Mouse (Mus musculus): ENCODE data around the gene Cacna2d2. TPM values are rescaled to one million over a fixed set of nuclear protein-coding genes. Genes with fewer than 3 reads are reported as not detected.

Gene Cacna2d2
- polyA plus RNA-seq, 1 experiment from 2014 or later, result 9.3 TPM

GRCm38 (mm10) chr9:107462907-107463306 lies 63.5 kb downstream of the Cacna2d2 start:
- Histone ChIP-seq H3K9ac (ENCODE audit: low read depth, low read length) (no peak overlapping the region), H3K4me2 (ENCODE audit: low read length) (no peak overlapping the region), H3K36me3 (ENCODE audit: control insufficient read depth, insufficient read depth, low read length) (no peaks in the 10 kb centered on the region), H3K4me3 (ENCODE audit: low read depth, low read length) (no peak overlapping the region), H3K4me1 (ENCODE audit: control insufficient read depth, insufficient read depth, low read length) (peaks cover 36% of the 10 kb centered on the region), H3K27me3 (ENCODE audit: control insufficient read depth, insufficient read depth, low read depth, low read length) (no peaks in the 10 kb centered on the region), H3K27ac (ENCODE audit: low read length) (peak overlapping the region; percentile 47), H3K9me3 (replicated peaks; ENCODE audit: control insufficient read depth, low read length, poor library complexity, severe bottlenecking) (no peaks in the 10 kb centered on the region)
- 89% methylated on average over 5 of the region's 5 CpGs for WGBS
- no peak for ATAC-seq

GRCm38 (mm10) chr9:107463509-107463908 lies 64.1 kb downstream of the Cacna2d2 start:
- Histone ChIP-seq H3K4me3 (ENCODE audit: low read depth, low read length) (no peak overlapping the region), H3K36me3 (ENCODE audit: control insufficient read depth, insufficient read depth, low read length) (no peaks in the 10 kb centered on the region), H3K27ac (ENCODE audit: low read length) (peak overlapping the region; percentile 82), H3K4me1 (ENCODE audit: control insufficient read depth, insufficient read depth, low read length) (peaks cover 36% of the 10 kb centered on the region), H3K4me2 (ENCODE audit: low read length) (no peak overlapping the region), H3K27me3 (ENCODE audit: control insufficient read depth, insufficient read depth, low read depth, low read length) (no peaks in the 10 kb centered on the region), H3K9ac (ENCODE audit: low read depth, low read length) (no peak overlapping the region), H3K9me3 (replicated peaks; ENCODE audit: control insufficient read depth, low read length, poor library complexity, severe bottlenecking) (no peaks in the 10 kb centered on the region)
- WGBS, result 8% methylated on average over 7 of the region's 7 CpGs
- ATAC-seq, result peak; percentile 78

- Histone ChIP-seq H3K4me1 (ENCODE audit: control insufficient read depth, insufficient read depth, low read length) (peaks cover 36% of the 10 kb centered on the region), H3K4me3 (ENCODE audit: low read depth, low read length) (no peak overlapping the region), H3K9me3 (replicated peaks; ENCODE audit: control insufficient read depth, low read length, poor library complexity, severe bottlenecking) (no peaks in the 10 kb centered on the region), H3K36me3 (ENCODE audit: control insufficient read depth, insufficient read depth, low read length) (no peaks in the 10 kb centered on the region), H3K27me3 (ENCODE audit: control insufficient read depth, insufficient read depth, low read depth, low read length) (no peaks in the 10 kb centered on the region), H3K4me2 (ENCODE audit: low read length) (peak overlapping the region; percentile 12; the same call in 1 of the 2 replicates), H3K9ac (ENCODE audit: low read depth, low read length) (peak overlapping the region; percentile 45; the same call in 1 of the 2 replicates), H3K27ac (ENCODE audit: low read length) (peak overlapping the region; percentile 82)
- peak; percentile 40; the same call in 1 of the 2 replicates for ATAC-seq
- 20% methylated on average over 9 of the region's 9 CpGs for WGBS
These were observed 64.7 kb downstream of the Cacna2d2 start for GRCm38 (mm10) chr9:107464130-107464529.

- Histone ChIP-seq H3K4me2 (ENCODE audit: low read length) (no peak overlapping the region), H3K9me3 (replicated peaks; ENCODE audit: control insufficient read depth, low read length, poor library complexity, severe bottlenecking) (no peaks in the 10 kb centered on the region), H3K4me3 (ENCODE audit: low read depth, low read length) (no peak overlapping the region), H3K27ac (ENCODE audit: low read length) (no peak overlapping the region), H3K27me3 (ENCODE audit: control insufficient read depth, insufficient read depth, low read depth, low read length) (no peaks in the 10 kb centered on the region), H3K9ac (ENCODE audit: low read depth, low read length) (no peak overlapping the region), H3K36me3 (ENCODE audit: control insufficient read depth, insufficient read depth, low read length) (no peaks in the 10 kb centered on the region), H3K4me1 (ENCODE audit: control insufficient read depth, insufficient read depth, low read length) (peaks cover 42% of the 10 kb centered on the region)
- WGBS, result 20% methylated on average over 6 of the region's 6 CpGs
- ATAC-seq, result no peak
These were observed 66.2 kb downstream of the Cacna2d2 start for GRCm38 (mm10) chr9:107465657-107466056.

GRCm38 (mm10) chr9:107469213-107469795 lies 69.9 kb downstream of the Cacna2d2 start:
- Histone ChIP-seq H3K27me3 (ENCODE audit: control insufficient read depth, insufficient read depth, low read depth, low read length) (no peaks in the 10 kb centered on the region), H3K9ac (ENCODE audit: low read depth, low read length) (no peak overlapping the region), H3K36me3 (ENCODE audit: control insufficient read depth, insufficient read depth, low read length) (no peaks in the 10 kb centered on the region), H3K9me3 (replicated peaks; ENCODE audit: control insufficient read depth, low read length, poor library complexity, severe bottlenecking) (no peaks in the 10 kb centered on the region), H3K4me3 (ENCODE audit: low read depth, low read length) (no peak overlapping the region), H3K27ac (ENCODE audit: low read length) (no peak overlapping the region), H3K4me1 (ENCODE audit: control insufficient read depth, insufficient read depth, low read length) (peaks cover 25% of the 10 kb centered on the region), H3K4me2 (ENCODE audit: low read length) (no peak overlapping the region)
- ATAC-seq, result no peak
- 37% methylated on average over 13 of the region's 13 CpGs for WGBS

GRCm38 (mm10) chr9:107470427-107470826 lies 71.0 kb downstream of the Cacna2d2 start:
- WGBS, result 45% methylated on average over 15 of the region's 15 CpGs
- H3K4me2 ChIP-seq (ENCODE audit: low read length), result no peak overlapping the region
- 0 out of 2 replicates have a peak overlapping the region, but pooled peaks have one; percentile 14 for H3K27ac ChIP-seq (ENCODE audit: low read length)
- no peaks in the 10 kb centered on the region for H3K27me3 ChIP-seq (ENCODE audit: control insufficient read depth, insufficient read depth, low read depth, low read length)
- H3K4me1 ChIP-seq (ENCODE audit: control insufficient read depth, insufficient read depth, low read length), result peaks cover 15% of the 10 kb centered on the region
- no peak overlapping the region for H3K9ac ChIP-seq (ENCODE audit: low read depth, low read length)
- H3K36me3 ChIP-seq (ENCODE audit: control insufficient read depth, insufficient read depth, low read length), result no peaks in the 10 kb centered on the region
- H3K9me3 ChIP-seq (replicated peaks; ENCODE audit: control insufficient read depth, low read length, poor library complexity, severe bottlenecking), result no peaks in the 10 kb centered on the region
- no peak for ATAC-seq
- no peak overlapping the region for H3K4me3 ChIP-seq (ENCODE audit: low read depth, low read length)

GRCm38 (mm10) chr9:107474016-107474415 lies 74.6 kb downstream of the Cacna2d2 start:
- Histone ChIP-seq H3K4me3 (ENCODE audit: low read depth, low read length) (no peak overlapping the region), H3K9me3 (replicated peaks; ENCODE audit: control insufficient read depth, low read length, poor library complexity, severe bottlenecking) (no peaks in the 10 kb centered on the region), H3K4me2 (ENCODE audit: low read length) (no peak overlapping the region), H3K9ac (ENCODE audit: low read depth, low read length) (no peak overlapping the region), H3K4me1 (ENCODE audit: control insufficient read depth, insufficient read depth, low read length) (peaks cover 12% of the 10 kb centered on the region), H3K27me3 (ENCODE audit: control insufficient read depth, insufficient read depth, low read depth, low read length) (no peaks in the 10 kb centered on the region), H3K27ac (ENCODE audit: low read length) (no peak overlapping the region), H3K36me3 (ENCODE audit: control insufficient read depth, insufficient read depth, low read length) (no peaks in the 10 kb centered on the region)
- ATAC-seq, result no peak
- WGBS, result 86% methylated on average over 1 of the region's 1 CpGs

GRCm38 (mm10) chr9:107478979-107479378 lies 79.6 kb downstream of the Cacna2d2 start:
- Histone ChIP-seq H3K9ac (ENCODE audit: low read depth, low read length) (peak overlapping the region; percentile 45), H3K4me3 (ENCODE audit: low read depth, low read length) (no peak overlapping the region), H3K4me2 (ENCODE audit: low read length) (no peak overlapping the region), H3K9me3 (replicated peaks; ENCODE audit: control insufficient read depth, low read length, poor library complexity, severe bottlenecking) (no peaks in the 10 kb centered on the region), H3K27me3 (ENCODE audit: control insufficient read depth, insufficient read depth, low read depth, low read length) (no peaks in the 10 kb centered on the region), H3K27ac (ENCODE audit: low read length) (peak overlapping the region; percentile 75), H3K4me1 (ENCODE audit: control insufficient read depth, insufficient read depth, low read length) (peaks cover 30% of the 10 kb centered on the region), H3K36me3 (ENCODE audit: control insufficient read depth, insufficient read depth, low read length) (no peaks in the 10 kb centered on the region)
- ATAC-seq, result no peak
- 33% methylated on average over 5 of the region's 5 CpGs for WGBS

- Histone ChIP-seq H3K27me3 (ENCODE audit: control insufficient read depth, insufficient read depth, low read depth, low read length) (no peaks in the 10 kb centered on the region), H3K27ac (ENCODE audit: low read length) (peak overlapping the region; percentile 75), H3K36me3 (ENCODE audit: control insufficient read depth, insufficient read depth, low read length) (no peaks in the 10 kb centered on the region), H3K9me3 (replicated peaks; ENCODE audit: control insufficient read depth, low read length, poor library complexity, severe bottlenecking) (no peaks in the 10 kb centered on the region), H3K4me3 (ENCODE audit: low read depth, low read length) (no peak overlapping the region), H3K4me2 (ENCODE audit: low read length) (no peak overlapping the region), H3K9ac (ENCODE audit: low read depth, low read length) (peak overlapping the region; percentile 45), H3K4me1 (ENCODE audit: control insufficient read depth, insufficient read depth, low read length) (peaks cover 36% of the 10 kb centered on the region)
- 11% methylated on average over 14 of the region's 14 CpGs for WGBS
- ATAC-seq, result no peak
These were observed 80.2 kb downstream of the Cacna2d2 start for GRCm38 (mm10) chr9:107479593-107479992.
